Mouse (Mus musculus) megakaryocyte, embryonic 14.5 days (primary cell): ENCODE data around the gene Icosl. TPM values are rescaled to one million over a fixed set of nuclear protein-coding genes. Genes with fewer than 3 reads are reported as not detected.
"Not testable (repeated sequence)": the region's sequence is repeated elsewhere in the genome, so short reads cannot be mapped to it uniquely, and the experiment has no call there.

Experiments
- H3K27me3 ChIP-seq: replicated peaks from 2 replicates; pipeline ENCODE3; 2012; ENCODE audit warnings: inconsistent platforms
- H3K36me3 ChIP-seq: replicated peaks from 2 replicates; pipeline ENCODE3; 2012; ENCODE audit warnings: low read length, inconsistent platforms, mixed read lengths
- H3K4me1 ChIP-seq: 2 replicates; pipeline ENCODE4 v1.6.1; 2012; ENCODE audit warnings: inconsistent platforms
- H3K4me3 ChIP-seq: replicated peaks from 2 replicates; pipeline ENCODE3; 2012; ENCODE audit warnings: moderate library complexity, mild to moderate bottlenecking, inconsistent platforms
- H3K9me3 ChIP-seq: 2 replicates; pipeline ENCODE4 v1.6.1; 2012; ENCODE audit warnings: inconsistent platforms
- FLI1 ChIP-seq: IDR thresholded peaks from 2 replicates; pipeline ENCODE4 v1.6.1; 2012; ENCODE audit warnings: low read length, inconsistent platforms, mixed read lengths
- GATA1 ChIP-seq: IDR thresholded peaks from 3 replicates; pipeline ENCODE4 v1.6.1; 2012; ENCODE audit warnings: mixed read lengths, low read length, inconsistent platforms, borderline replicate concordance
- polyA plus RNA-seq: library from polyadenylated mRNA; stranded (reverse); fragments of >175 nt; gene quantifications from 2 replicates; pipeline ENCODE4 v1.2.3, GENCODE M21; 2012; ENCODE audit warnings: low replicate concordance; ENCODE audit not compliant: insufficient read depth

Icosl gene
- polyA plus RNA-seq, 1 experiment, result 0.74 TPM

GRCm38 (mm10) chr10:78114521-78115092 is 45.5 kb downstream of the Icosl start:
- TF ChIP-seq GATA1 (no peak), FLI1 (no peak)
- peaks cover 55% of the 10 kb centered on the region for H3K27me3 ChIP-seq
- H3K4me1 ChIP-seq, result no peaks in the 10 kb centered on the region
- peaks cover 45% of the 10 kb centered on the region for H3K9me3 ChIP-seq
- no peak overlapping the region for H3K4me3 ChIP-seq
- no peaks in the 10 kb centered on the region for H3K36me3 ChIP-seq

- no peaks in the 10 kb centered on the region for H3K36me3 ChIP-seq
- peaks cover 57% of the 10 kb centered on the region for H3K27me3 ChIP-seq
- H3K9me3 ChIP-seq, result peaks cover 44% of the 10 kb centered on the region
- no peaks in the 10 kb centered on the region for H3K4me1 ChIP-seq
- TF ChIP-seq GATA1 (no peak), FLI1 (no peak)
- no peak overlapping the region for H3K4me3 ChIP-seq
Observed at GRCm38 (mm10) chr10:78115153-78115552, 46.1 kb downstream of the Icosl start.

GRCm38 (mm10) chr10:78119422-78119821 is 50.3 kb downstream of the Icosl start:
- Histone ChIP-seq H3K9me3 (peaks cover 11% of the 10 kb centered on the region), H3K27me3 (peaks cover 37% of the 10 kb centered on the region), H3K4me1 (peaks cover 5% of the 10 kb centered on the region; the same call in 1 of the 2 replicates), H3K36me3 (no peaks in the 10 kb centered on the region), H3K4me3 (no peak overlapping the region)
- no peak for TF ChIP-seq GATA1
- TF ChIP-seq FLI1, result no peak

- H3K36me3 ChIP-seq, H3K4me3 ChIP-seq, H3K9me3 ChIP-seq: not testable (repeated sequence)
- Histone ChIP-seq H3K27me3 (peaks cover 43% of the 10 kb centered on the region), H3K4me1 (peaks cover 10% of the 10 kb centered on the region)
Observed at GRCm38 (mm10) chr10:78124137-78124536, 55.0 kb downstream of the Icosl start.

- Histone ChIP-seq H3K4me1 (peaks cover 19% of the 10 kb centered on the region), H3K27me3 (peaks cover 45% of the 10 kb centered on the region)
- H3K9me3 ChIP-seq, H3K4me3 ChIP-seq, H3K36me3 ChIP-seq: not testable (repeated sequence)
Observed at GRCm38 (mm10) chr10:78125061-78125460, 56.0 kb downstream of the Icosl start.

GRCm38 (mm10) chr10:78126311-78126710 is 57.2 kb downstream of the Icosl start:
- Histone ChIP-seq H3K27me3 (peaks cover 52% of the 10 kb centered on the region), H3K4me1 (peaks cover 31% of the 10 kb centered on the region), H3K4me3 (no peak overlapping the region), H3K36me3 (no peaks in the 10 kb centered on the region), H3K9me3 (peaks cover 2% of the 10 kb centered on the region; the same call in 1 of the 2 replicates)
- TF ChIP-seq FLI1 (no peak), GATA1 (no peak)

GRCm38 (mm10) chr10:78127046-78127870 is 58.2 kb downstream of the Icosl start:
- no peak overlapping the region for H3K4me3 ChIP-seq
- TF ChIP-seq GATA1 (no peak), FLI1 (no peak)
- H3K36me3 ChIP-seq, result no peaks in the 10 kb centered on the region

GRCm38 (mm10) chr10:78127931-78128330 is 58.8 kb downstream of the Icosl start:
- no peak overlapping the region for H3K4me3 ChIP-seq
- H3K4me1 ChIP-seq, result peaks cover 31% of the 10 kb centered on the region
- no peak for TF ChIP-seq GATA1
- TF ChIP-seq FLI1, result no peak
- peaks cover 10% of the 10 kb centered on the region for H3K9me3 ChIP-seq
- no peaks in the 10 kb centered on the region for H3K36me3 ChIP-seq
- H3K27me3 ChIP-seq, result peaks cover 65% of the 10 kb centered on the region

More at GRCm38 (mm10) chr10:78127046-78127870, 58.2 kb downstream of the Icosl start:
- Histone ChIP-seq H3K9me3 (peaks cover 3% of the 10 kb centered on the region), H3K27me3 (peaks cover 58% of the 10 kb centered on the region), H3K4me1 (peaks cover 31% of the 10 kb centered on the region)

GRCm38 (mm10) chr10:78128647-78129046 is 59.5 kb downstream of the Icosl start:
- Histone ChIP-seq H3K4me1 (peaks cover 31% of the 10 kb centered on the region), H3K27me3 (peaks cover 65% of the 10 kb centered on the region), H3K9me3 (peaks cover 11% of the 10 kb centered on the region), H3K36me3 (no peaks in the 10 kb centered on the region), H3K4me3 (no peak overlapping the region)
- TF ChIP-seq GATA1 (no peak), FLI1 (no peak)

GRCm38 (mm10) chr10:78129423-78129822 is 60.3 kb downstream of the Icosl start:
- no peak for TF ChIP-seq GATA1
- no peak for TF ChIP-seq FLI1
- H3K9me3 ChIP-seq, result peaks cover 11% of the 10 kb centered on the region
- H3K4me1 ChIP-seq, result peaks cover 33% of the 10 kb centered on the region
- no peaks in the 10 kb centered on the region for H3K36me3 ChIP-seq
- H3K27me3 ChIP-seq, result peaks cover 69% of the 10 kb centered on the region
- H3K4me3 ChIP-seq, result no peak overlapping the region
